Mouse (Mus musculus): ENCODE results near the gene Foxj3.
"Not testable (repeated sequence)": the region's sequence is repeated elsewhere in the genome, so short reads cannot be mapped to it uniquely, and the experiment has no call there.

The Foxj3 gene

GRCm38 (mm10) chr4:119566322-119566835 is 29.6 kb downstream of the Foxj3 start:
- no peak for DNase-seq (ENCODE audit: low read depth in 1 of 2, low spot score in 2 of 2)

- DNase-seq (ENCODE audit: low read depth in 1 of 2, low spot score in 2 of 2) = no peak
These were observed 35.9 kb downstream of the Foxj3 start for GRCm38 (mm10) chr4:119572682-119573081.

- no peak for DNase-seq (ENCODE audit: low read depth in 1 of 2, low spot score in 2 of 2)
These were observed 37.7 kb downstream of the Foxj3 start for GRCm38 (mm10) chr4:119574504-119574903.

- DNase-seq (ENCODE audit: low read depth in 1 of 2, low spot score in 2 of 2) = no peak
These were observed 38.7 kb downstream of the Foxj3 start for GRCm38 (mm10) chr4:119575459-119575858.

GRCm38 (mm10) chr4:119588037-119588436 is 51.2 kb downstream of the Foxj3 start:
- DNase-seq (ENCODE audit: low read depth in 1 of 2, low spot score in 2 of 2) = no peak

- no peak for DNase-seq (ENCODE audit: low read depth in 1 of 2, low spot score in 2 of 2)
These were observed 52.6 kb downstream of the Foxj3 start for GRCm38 (mm10) chr4:119589423-119589822.

- DNase-seq (ENCODE audit: low read depth in 1 of 2, low spot score in 2 of 2) = no peak
These were observed 53.2 kb downstream of the Foxj3 start for GRCm38 (mm10) chr4:119590027-119590426.

- no peak for DNase-seq (ENCODE audit: low read depth in 1 of 2, low spot score in 2 of 2)
These were observed 55.7 kb downstream of the Foxj3 start for GRCm38 (mm10) chr4:119592479-119592878.

- DNase-seq (ENCODE audit: low read depth in 1 of 2, low spot score in 2 of 2) = no peak
These were observed 57.5 kb downstream of the Foxj3 start for GRCm38 (mm10) chr4:119594331-119594730.

GRCm38 (mm10) chr4:119599605-119600004 is 62.8 kb downstream of the Foxj3 start:
- DNase-seq (ENCODE audit: low read depth in 1 of 2, low spot score in 2 of 2) = no peak

GRCm38 (mm10) chr4:119609488-119609887 is 72.7 kb downstream of the Foxj3 start:
- no peak for DNase-seq (ENCODE audit: low read depth in 1 of 2, low spot score in 2 of 2)

- no peak for DNase-seq (ENCODE audit: low read depth in 1 of 2, low spot score in 2 of 2)
These were observed 77.3 kb downstream of the Foxj3 start for GRCm38 (mm10) chr4:119614078-119614477.

- DNase-seq (ENCODE audit: low read depth in 1 of 2, low spot score in 2 of 2) = no peak
These were observed 77.9 kb downstream of the Foxj3 start for GRCm38 (mm10) chr4:119614724-119615123.

- DNase-seq (ENCODE audit: low read depth in 1 of 2, low spot score in 2 of 2) = no peak
These were observed 89.4 kb downstream of the Foxj3 start for GRCm38 (mm10) chr4:119626081-119626645.

- DNase-seq (ENCODE audit: low read depth in 1 of 2, low spot score in 2 of 2) = no peak
These were observed 90.1 kb downstream of the Foxj3 start for GRCm38 (mm10) chr4:119626876-119627275.

- no peak for DNase-seq (ENCODE audit: low read depth in 1 of 2, low spot score in 2 of 2)
These were observed 90.5 kb downstream of the Foxj3 start for GRCm38 (mm10) chr4:119627317-119627716.

- DNase-seq (ENCODE audit: low read depth in 1 of 2, low spot score in 2 of 2) = not testable (repeated sequence)
These were observed 91.6 kb downstream of the Foxj3 start for GRCm38 (mm10) chr4:119628363-119628762.

- DNase-seq (ENCODE audit: low read depth in 1 of 2, low spot score in 2 of 2) = no peak
These were observed 94.5 kb downstream of the Foxj3 start for GRCm38 (mm10) chr4:119631115-119631919.

- DNase-seq (ENCODE audit: low read depth in 1 of 2, low spot score in 2 of 2) = no peak
These were observed 95.9 kb downstream of the Foxj3 start for GRCm38 (mm10) chr4:119632721-119633120.

GRCm38 (mm10) chr4:119633342-119633741 is 96.5 kb downstream of the Foxj3 start:
- DNase-seq (ENCODE audit: low read depth in 1 of 2, low spot score in 2 of 2) = no peak

GRCm38 (mm10) chr4:119633948-119634347 is 97.1 kb downstream of the Foxj3 start:
- DNase-seq (ENCODE audit: low read depth in 1 of 2, low spot score in 2 of 2) = no peak

- no peak for DNase-seq (ENCODE audit: low read depth in 1 of 2, low spot score in 2 of 2)
These were observed 98.3 kb downstream of the Foxj3 start for GRCm38 (mm10) chr4:119634908-119635660.
